Mouse (Mus musculus): ENCODE data around the gene Nupr1l. TPM values are rescaled to one million over a fixed set of nuclear protein-coding genes. Genes with fewer than 3 reads are reported as not detected.
A peak's percentile ranks its signal among the peaks of the same experiment; 100 is the strongest.

The Nupr1l gene
- 2.3 and 2.9 TPM in 2 replicates for polyA plus RNA-seq (2014; fragmentation: Nextera tagmentation; extraction: Ambion mirVana)

DNA sequence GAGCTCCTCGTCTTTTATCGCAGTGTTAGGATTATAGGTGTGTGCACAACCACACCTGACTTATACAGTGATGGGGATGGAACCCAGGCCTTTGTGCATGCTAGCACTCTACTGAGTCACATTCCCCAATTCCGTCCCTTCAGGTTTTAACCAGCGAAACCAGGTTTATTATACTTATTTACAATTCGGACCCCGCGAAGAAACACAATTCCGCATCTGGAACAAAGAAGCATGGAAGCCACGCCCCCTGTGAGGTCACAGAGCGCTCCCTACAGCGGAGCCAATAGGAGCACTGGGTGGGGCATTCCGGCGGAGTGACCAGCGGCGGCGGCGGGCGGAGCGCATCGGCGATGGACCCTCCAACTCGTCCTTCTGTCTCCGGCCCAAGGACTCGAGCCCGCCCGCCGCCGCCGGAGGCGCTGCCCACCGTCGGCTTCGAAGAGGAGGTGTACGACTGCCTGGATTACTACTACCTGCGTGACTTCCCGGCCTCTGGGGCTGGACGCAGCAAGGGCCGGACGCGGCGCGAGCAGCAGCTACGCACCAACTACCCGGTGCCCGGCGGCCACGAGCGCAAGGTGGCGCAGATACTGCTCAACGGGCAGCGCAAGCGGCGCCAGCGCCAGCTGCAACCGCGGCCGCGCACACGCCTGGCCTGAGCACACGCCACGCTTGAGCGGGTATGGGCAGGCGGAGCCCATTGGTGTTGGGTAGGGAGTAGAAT, at the start of gene Nupr1l:
Gene Nupr1l (plus strand): TSS at position 299 of the 724 bp plus-strand sequence.
- no peaks in the 10 kb centered on the region for H3K27me3 ChIP-seq (ENCODE audit: control insufficient read depth, insufficient read depth, low read length)

GRCm38 (mm10) chr5:129862325-129862724, 46.0 kb upstream of the Nupr1l start:
- H3K9ac ChIP-seq (ENCODE audit: low read length), result no peak overlapping the region
- H3K4me3 ChIP-seq (ENCODE audit: low read depth, low read length), result no peak overlapping the region
- H3K36me3 ChIP-seq (ENCODE audit: control insufficient read depth, insufficient read depth, low read length), result peaks cover 4% of the 10 kb centered on the region; the same call in 1 of the 2 replicates
- no peaks in the 10 kb centered on the region for H3K4me1 ChIP-seq (ENCODE audit: control insufficient read depth, insufficient read depth, low read length)
- 95% methylated on average over 6 of the region's 6 CpGs for WGBS
- no peak overlapping the region for H3K27ac ChIP-seq (ENCODE audit: low read depth, low read length)
- H3K27me3 ChIP-seq (ENCODE audit: control insufficient read depth, insufficient read depth, low read length), result no peaks in the 10 kb centered on the region
- no peak overlapping the region for H3K4me2 ChIP-seq (ENCODE audit: low read depth)
- no peaks in the 10 kb centered on the region for H3K9me3 ChIP-seq (ENCODE audit: control insufficient read depth, low read length)
- no peak for DNase-seq (ENCODE audit: low spot score)
- ATAC-seq (ENCODE audit: insufficient read depth, low FRiP score, low TSS enrichment), result no peak

More for the DNA sequence above, at the start of gene Nupr1l:
- peak within 1 kb of the TSS; percentile 68 for H3K4me2 ChIP-seq (ENCODE audit: low read depth)
- ATAC-seq (ENCODE audit: insufficient read depth, low FRiP score, low TSS enrichment) (peak; percentile 96), DNase-seq (ENCODE audit: low spot score) (peak; percentile 97)
- H3K4me1 ChIP-seq (ENCODE audit: control insufficient read depth, insufficient read depth, low read length), result no peaks in the 10 kb centered on the region
- H3K9ac ChIP-seq (ENCODE audit: low read length), result peak within 1 kb of the TSS; percentile 81
- peak within 1 kb of the TSS; percentile 64 for H3K4me3 ChIP-seq (ENCODE audit: low read depth, low read length)
- H3K9me3 ChIP-seq (ENCODE audit: control insufficient read depth, low read length), result no peaks in the 10 kb centered on the region
- under 1% methylated on average over 63 of the region's 63 CpGs for WGBS
- no peaks in the 10 kb centered on the region for H3K36me3 ChIP-seq (ENCODE audit: control insufficient read depth, insufficient read depth, low read length)
- peak within 1 kb of the TSS; percentile 90 for H3K27ac ChIP-seq (ENCODE audit: low read depth, low read length)

GRCm38 (mm10) chr5:129864467-129864866, 43.9 kb upstream of the Nupr1l start:
- Histone ChIP-seq H3K9ac (ENCODE audit: low read length) (no peak overlapping the region), H3K4me1 (ENCODE audit: control insufficient read depth, insufficient read depth, low read length) (no peaks in the 10 kb centered on the region), H3K27me3 (ENCODE audit: control insufficient read depth, insufficient read depth, low read length) (no peaks in the 10 kb centered on the region), H3K27ac (ENCODE audit: low read depth, low read length) (no peak overlapping the region), H3K4me3 (ENCODE audit: low read depth, low read length) (no peak overlapping the region), H3K4me2 (ENCODE audit: low read depth) (no peak overlapping the region), H3K36me3 (ENCODE audit: control insufficient read depth, insufficient read depth, low read length) (peaks cover 2% of the 10 kb centered on the region; the same call in 1 of the 2 replicates), H3K9me3 (ENCODE audit: control insufficient read depth, low read length) (no peaks in the 10 kb centered on the region)
- WGBS, result 16% methylated on average over 18 of the region's 18 CpGs
- ATAC-seq (ENCODE audit: insufficient read depth, low FRiP score, low TSS enrichment) (no peak), DNase-seq (ENCODE audit: low spot score) (peak; percentile 44)

GRCm38 (mm10) chr5:129865841-129866240, 42.5 kb upstream of the Nupr1l start:
- DNase-seq (ENCODE audit: low spot score) (no peak), ATAC-seq (ENCODE audit: insufficient read depth, low FRiP score, low TSS enrichment) (no peak)
- WGBS, result 85% methylated on average over 12 of the region's 12 CpGs
- Histone ChIP-seq H3K4me3 (ENCODE audit: low read depth, low read length) (no peak overlapping the region), H3K27ac (ENCODE audit: low read depth, low read length) (no peak overlapping the region), H3K27me3 (ENCODE audit: control insufficient read depth, insufficient read depth, low read length) (no peaks in the 10 kb centered on the region), H3K36me3 (ENCODE audit: control insufficient read depth, insufficient read depth, low read length) (peaks cover 2% of the 10 kb centered on the region; the same call in 1 of the 2 replicates), H3K4me2 (ENCODE audit: low read depth) (no peak overlapping the region), H3K9me3 (ENCODE audit: control insufficient read depth, low read length) (no peaks in the 10 kb centered on the region), H3K9ac (ENCODE audit: low read length) (no peak overlapping the region), H3K4me1 (ENCODE audit: control insufficient read depth, insufficient read depth, low read length) (no peaks in the 10 kb centered on the region)

DNA sequence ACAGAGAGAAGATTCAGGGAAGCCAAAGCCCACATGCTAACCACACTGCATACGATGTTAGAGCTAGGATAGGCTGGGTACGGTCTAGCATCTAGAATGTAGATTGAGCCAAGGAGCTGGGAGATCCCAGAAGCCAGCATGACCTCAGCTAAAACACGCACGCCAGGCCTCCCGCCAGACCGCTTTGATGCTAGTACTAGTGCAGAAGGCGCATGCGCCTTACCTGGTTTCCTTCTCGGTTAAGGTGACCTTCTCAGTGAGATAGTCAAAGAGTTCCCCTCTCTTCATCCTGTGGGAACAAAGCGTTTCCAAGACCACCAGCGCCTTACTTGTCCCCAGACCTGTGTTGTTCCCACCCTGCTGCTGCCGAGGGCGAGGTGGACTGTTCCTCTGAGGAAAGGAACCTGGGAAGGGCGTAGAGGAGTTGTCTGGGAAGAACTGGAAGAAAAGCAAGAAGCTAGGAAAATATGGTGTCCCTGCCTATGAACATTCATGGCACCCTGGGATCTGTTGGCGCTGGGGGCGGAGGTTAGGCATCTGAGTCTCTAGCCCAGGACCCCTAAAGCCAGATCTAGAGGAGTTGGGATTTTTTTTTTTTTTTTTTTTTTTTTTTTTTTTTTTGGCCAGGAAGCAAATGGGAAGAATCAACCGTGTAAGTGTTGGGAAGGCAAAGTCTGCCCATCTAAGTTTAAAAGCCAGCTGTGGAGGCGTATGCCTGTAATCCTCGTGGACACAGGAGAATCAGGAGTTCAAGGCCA, 38.9 kb upstream of the Nupr1l start:
- no peak for ATAC-seq (ENCODE audit: insufficient read depth, low FRiP score, low TSS enrichment)
- WGBS, result 86% methylated on average over 19 of the region's 19 CpGs
- no peaks in the 10 kb centered on the region for H3K27me3 ChIP-seq (ENCODE audit: control insufficient read depth, insufficient read depth, low read length)

DNA sequence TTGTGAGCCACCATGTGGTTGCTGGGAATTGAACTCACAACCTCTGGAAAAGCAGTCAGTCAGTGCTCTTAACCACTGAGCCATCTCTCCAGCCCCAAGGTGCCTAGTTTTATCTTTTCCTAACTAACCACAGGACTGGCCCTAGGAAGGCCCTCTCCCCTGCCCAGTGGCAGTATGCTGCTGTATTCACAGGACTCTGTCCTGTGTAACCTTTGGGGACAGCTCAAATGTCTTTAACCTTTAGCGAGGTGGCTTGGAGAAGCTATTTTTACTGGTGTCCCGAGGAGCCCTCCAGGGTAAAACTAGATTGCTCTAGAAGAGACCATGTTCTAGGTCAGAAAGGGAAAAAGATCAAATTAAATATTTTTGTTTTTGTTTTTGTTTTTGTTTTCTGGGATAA, 37.1 kb upstream of the Nupr1l start:
- no peak overlapping the region for H3K9ac ChIP-seq (ENCODE audit: low read length)
- H3K4me2 ChIP-seq (ENCODE audit: low read depth), result no peak overlapping the region
- no peak for DNase-seq (ENCODE audit: low spot score)
- no peak overlapping the region for H3K4me3 ChIP-seq (ENCODE audit: low read depth, low read length)
- H3K9me3 ChIP-seq (ENCODE audit: control insufficient read depth, low read length), result no peaks in the 10 kb centered on the region
- no peak overlapping the region for H3K27ac ChIP-seq (ENCODE audit: low read depth, low read length)
- no peak for ATAC-seq (ENCODE audit: insufficient read depth, low FRiP score, low TSS enrichment)
- no peaks in the 10 kb centered on the region for H3K27me3 ChIP-seq (ENCODE audit: control insufficient read depth, insufficient read depth, low read length)
- H3K4me1 ChIP-seq (ENCODE audit: control insufficient read depth, insufficient read depth, low read length), result no peaks in the 10 kb centered on the region
- H3K36me3 ChIP-seq (ENCODE audit: control insufficient read depth, insufficient read depth, low read length), result no peaks in the 10 kb centered on the region
- 88% methylated on average over 2 of the region's 2 CpGs for WGBS

More for the DNA sequence above, 38.9 kb upstream of the Nupr1l start:
- no peaks in the 10 kb centered on the region for H3K9me3 ChIP-seq (ENCODE audit: control insufficient read depth, low read length)
- no peak overlapping the region for H3K4me3 ChIP-seq (ENCODE audit: low read depth, low read length)
- DNase-seq (ENCODE audit: low spot score), result no peak
- no peaks in the 10 kb centered on the region for H3K36me3 ChIP-seq (ENCODE audit: control insufficient read depth, insufficient read depth, low read length)
- no peaks in the 10 kb centered on the region for H3K4me1 ChIP-seq (ENCODE audit: control insufficient read depth, insufficient read depth, low read length)
- H3K4me2 ChIP-seq (ENCODE audit: low read depth), result no peak overlapping the region
- no peak overlapping the region for H3K9ac ChIP-seq (ENCODE audit: low read length)
- no peak overlapping the region for H3K27ac ChIP-seq (ENCODE audit: low read depth, low read length)

DNA sequence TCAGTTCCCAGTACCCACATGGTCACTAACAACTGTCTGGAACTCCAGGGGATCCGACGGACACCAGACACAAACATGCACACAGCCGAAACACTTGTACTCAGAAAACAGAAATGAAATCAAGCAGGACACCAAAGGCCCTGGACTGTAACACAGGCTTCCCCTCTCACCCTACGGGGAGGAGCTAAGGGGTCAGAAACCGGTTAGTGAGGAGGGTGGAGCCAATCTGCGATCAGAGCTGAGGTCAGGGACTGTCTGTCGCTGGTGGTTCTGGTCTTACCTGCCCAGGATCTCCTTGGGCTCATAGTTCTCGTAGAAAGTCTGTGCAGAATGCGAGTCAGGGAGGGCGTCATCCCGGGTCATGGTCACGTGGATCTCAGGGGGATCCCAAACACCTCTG, 34.4 kb upstream of the Nupr1l start:
- H3K9me3 ChIP-seq (ENCODE audit: control insufficient read depth, low read length), result no peaks in the 10 kb centered on the region
- 86% methylated on average over 12 of the region's 12 CpGs for WGBS
- DNase-seq (ENCODE audit: low spot score) (no peak), ATAC-seq (ENCODE audit: insufficient read depth, low FRiP score, low TSS enrichment) (no peak)
- H3K36me3 ChIP-seq (ENCODE audit: control insufficient read depth, insufficient read depth, low read length), result no peaks in the 10 kb centered on the region
- H3K27me3 ChIP-seq (ENCODE audit: control insufficient read depth, insufficient read depth, low read length), result no peaks in the 10 kb centered on the region
- no peak overlapping the region for H3K4me2 ChIP-seq (ENCODE audit: low read depth)
- no peaks in the 10 kb centered on the region for H3K4me1 ChIP-seq (ENCODE audit: control insufficient read depth, insufficient read depth, low read length)
- no peak overlapping the region for H3K9ac ChIP-seq (ENCODE audit: low read length)
- H3K4me3 ChIP-seq (ENCODE audit: low read depth, low read length), result no peak overlapping the region
- no peak overlapping the region for H3K27ac ChIP-seq (ENCODE audit: low read depth, low read length)

GRCm38 (mm10) chr5:129875098-129875497, 33.2 kb upstream of the Nupr1l start:
- H3K9me3 ChIP-seq (ENCODE audit: control insufficient read depth, low read length), result no peaks in the 10 kb centered on the region
- no peak overlapping the region for H3K4me3 ChIP-seq (ENCODE audit: low read depth, low read length)
- ATAC-seq (ENCODE audit: insufficient read depth, low FRiP score, low TSS enrichment) (no peak), DNase-seq (ENCODE audit: low spot score) (no peak)
- no peak overlapping the region for H3K9ac ChIP-seq (ENCODE audit: low read length)
- no peaks in the 10 kb centered on the region for H3K36me3 ChIP-seq (ENCODE audit: control insufficient read depth, insufficient read depth, low read length)
- 78% methylated on average over 11 of the region's 11 CpGs for WGBS
- no peaks in the 10 kb centered on the region for H3K4me1 ChIP-seq (ENCODE audit: control insufficient read depth, insufficient read depth, low read length)
- no peaks in the 10 kb centered on the region for H3K27me3 ChIP-seq (ENCODE audit: control insufficient read depth, insufficient read depth, low read length)
- no peak overlapping the region for H3K27ac ChIP-seq (ENCODE audit: low read depth, low read length)
- H3K4me2 ChIP-seq (ENCODE audit: low read depth), result no peak overlapping the region

Measured in neural tube, embryonic 11.5 days (tissue).